Mouse (Mus musculus) urinary bladder, postnatal 36 days (tissue): ENCODE measurements at regions not wholly inside any gene's neighbourhood (a gene's known extent, or its start where the extent isn't known, plus 50 kb on each side); places are given as distances from the start of the nearest gene placed in this dataset.
A peak's percentile ranks its signal among the peaks of the same experiment; 100 is the strongest.
"Not testable (repeated sequence)": the region's sequence is repeated elsewhere in the genome, so short reads cannot be mapped to it uniquely, and the experiment has no call there.

ENCODE experiments used
- DNase-seq, 2 experiments: peaks; one replicate each; pipeline ENCODE4 v3.0.0; 2022; ENCODE audit warnings: low spot score in 2 of 2, mixed read lengths in 1 of 2

- no peak for DNase-seq
These were observed 52.4 kb upstream of the Plxna2 start for GRCm38 (mm10) chr1:194565574-194565973.

GRCm38 (mm10) chr1:194563946-194564345, 54.1 kb upstream of the Plxna2 start:
- DNase-seq: no peak

DNA sequence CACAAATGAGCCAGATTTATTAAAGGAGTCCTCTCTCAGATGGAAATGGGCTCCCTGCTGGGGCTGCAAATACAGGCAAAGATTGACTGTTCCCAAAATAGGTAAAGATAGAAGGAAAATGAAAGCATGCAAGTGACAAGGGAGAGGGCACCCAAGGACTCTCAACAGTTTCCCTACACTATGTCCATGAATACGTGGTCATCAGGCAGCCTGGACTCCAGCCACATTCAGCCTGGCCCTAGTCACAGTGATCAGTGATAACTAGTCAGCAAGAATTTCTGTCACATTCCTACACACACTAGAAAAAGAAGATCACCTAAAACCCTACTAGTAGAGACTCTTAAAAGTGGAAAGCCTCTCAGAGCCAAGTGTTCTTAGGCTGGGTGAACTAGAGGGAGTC, 56.9 kb upstream of the Plxna2 start:
- DNase-seq: no peak

- DNase-seq: no peak
These were observed 69.4 kb upstream of the Plxna2 start for GRCm38 (mm10) chr1:194548661-194549060.

GRCm38 (mm10) chr1:194548243-194548642, 69.8 kb upstream of the Plxna2 start:
- DNase-seq: no peak

DNA sequence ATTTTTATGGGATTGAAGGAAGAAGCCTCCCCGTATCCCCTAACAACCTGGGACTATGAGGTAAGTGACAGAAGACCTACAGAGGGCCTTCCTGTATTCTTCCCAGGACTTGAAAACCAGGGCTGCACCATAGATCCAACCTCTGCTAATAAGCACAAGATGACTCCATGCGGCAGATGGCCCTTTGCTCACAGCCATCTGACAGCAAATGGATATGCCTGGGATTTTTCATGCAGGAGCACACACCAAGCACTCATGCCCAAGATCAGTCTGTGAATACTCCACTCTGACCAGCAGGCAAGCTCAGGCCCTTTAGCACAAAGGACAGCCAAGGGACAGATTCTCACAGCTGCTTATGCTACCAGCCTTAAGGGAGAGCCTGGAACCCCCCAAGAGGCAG, 77.1 kb upstream of the Plxna2 start:
- DNase-seq: no peak

- no peak for DNase-seq
These were observed 90.5 kb upstream of the Plxna2 start for GRCm38 (mm10) chr1:194527342-194528165.

DNA sequence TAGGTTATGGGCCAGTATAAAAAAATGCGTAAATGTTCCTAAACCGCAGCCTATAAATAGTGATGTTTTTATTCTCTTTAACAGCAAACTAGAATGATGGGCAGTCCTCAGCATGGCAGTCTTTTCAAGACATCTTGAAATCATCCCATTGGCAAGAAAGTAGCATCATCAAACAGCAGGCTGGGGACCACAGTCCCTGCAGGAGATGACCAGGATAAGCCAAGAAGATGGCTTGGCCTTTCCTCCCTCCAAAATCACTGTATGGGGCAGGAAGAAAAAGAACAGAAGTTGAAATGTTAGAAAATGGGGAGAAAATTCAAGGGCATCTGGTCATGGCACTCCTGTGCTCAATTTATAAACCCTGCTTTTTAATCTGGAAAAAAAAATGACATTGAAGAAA, 93.0 kb upstream of the Plxna2 start:
- DNase-seq: no peak

GRCm38 (mm10) chr1:194521216-194521615, 96.8 kb upstream of the Plxna2 start:
- DNase-seq: no peak

GRCm38 (mm10) chr1:194519509-194520220, 98.4 kb upstream of the Plxna2 start:
- no peak for DNase-seq

DNA sequence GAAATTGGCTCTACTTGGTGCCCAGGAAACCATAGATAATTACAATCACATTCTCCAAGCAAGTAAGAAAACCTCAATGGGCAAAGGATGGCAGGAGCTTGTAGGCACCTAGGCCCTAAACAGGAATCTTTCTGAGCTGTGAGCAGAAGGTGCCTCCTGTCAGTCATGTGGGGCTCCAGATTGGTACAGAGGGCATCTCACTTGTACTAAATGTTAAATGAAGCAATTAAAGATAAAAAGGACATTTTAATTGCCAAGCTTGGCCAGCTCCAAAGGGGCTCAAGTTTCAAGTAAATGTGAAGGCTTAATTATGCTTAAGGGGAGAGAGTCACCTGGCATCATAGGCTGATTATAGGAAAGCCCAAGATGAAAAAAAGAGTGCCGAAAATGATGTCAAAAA, 101.9 kb upstream of the Plxna2 start:
- DNase-seq: no peak

DNA sequence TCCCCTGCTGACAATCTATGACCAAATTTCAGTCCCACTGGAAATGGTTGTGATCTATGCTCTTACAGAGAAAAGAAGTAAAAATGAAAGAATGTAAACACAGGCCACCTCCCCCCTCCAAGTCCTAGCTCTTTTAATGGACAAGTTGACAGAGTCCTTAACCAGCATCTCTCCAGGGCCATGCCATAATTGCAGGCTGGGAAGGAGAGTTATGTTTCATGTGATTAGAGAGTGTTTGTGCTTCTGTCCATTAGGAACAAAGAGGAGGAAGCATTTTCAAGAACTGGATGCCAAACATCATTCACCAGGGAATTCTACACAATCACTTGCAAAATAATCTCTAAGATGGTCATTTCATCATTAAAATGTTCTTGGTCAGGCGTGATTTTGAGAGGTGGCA, 109.7 kb upstream of the Plxna2 start:
- DNase-seq: no peak

DNA sequence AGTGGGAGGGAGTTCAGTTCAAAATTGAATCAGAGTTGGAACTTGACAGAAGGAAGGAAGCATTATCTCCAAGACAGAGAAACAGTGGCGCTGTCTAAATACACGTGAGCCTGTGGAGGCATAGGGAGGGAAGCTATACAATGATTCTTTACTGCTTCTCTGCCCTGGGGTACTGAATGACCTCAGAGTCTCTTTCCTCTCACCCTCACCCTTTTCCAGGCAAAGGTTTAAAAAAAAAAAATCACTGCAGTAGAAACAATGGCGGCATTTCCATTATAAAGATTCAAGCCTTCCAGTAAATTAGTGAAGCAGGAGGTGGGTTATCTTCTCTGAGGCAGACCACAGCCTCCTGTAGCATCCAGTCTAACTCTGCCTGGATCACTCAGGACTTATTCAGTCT, 112.2 kb upstream of the Plxna2 start:
- DNase-seq: no peak

- DNase-seq: no peak
These were observed 113.8 kb upstream of the Plxna2 start for GRCm38 (mm10) chr1:194504207-194504606.

GRCm38 (mm10) chr1:194503517-194503916, 114.5 kb upstream of the Plxna2 start:
- DNase-seq: no peak

- DNase-seq: no peak
These were observed 121.6 kb upstream of the Plxna2 start for GRCm38 (mm10) chr1:194496424-194496823.

DNA sequence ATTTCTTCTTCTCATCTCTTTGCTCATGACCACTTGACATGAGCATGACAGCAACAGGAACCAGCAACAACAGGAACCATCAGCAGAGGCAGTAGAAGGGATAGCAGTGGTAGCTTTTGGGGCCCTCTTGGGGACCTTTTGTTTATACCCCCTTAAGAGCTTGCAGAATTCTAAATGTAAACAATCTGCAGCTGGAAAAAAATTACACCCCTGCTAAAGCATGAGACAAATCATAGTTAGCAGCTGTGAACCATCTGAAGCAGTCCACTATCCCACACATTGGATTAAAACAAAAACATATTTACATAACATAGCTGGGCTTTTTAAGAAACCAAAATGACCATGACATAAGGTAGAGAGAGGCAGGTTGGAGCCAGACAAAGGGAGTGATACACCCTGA, 126.9 kb upstream of the Plxna2 start:
- DNase-seq: no peak

DNA sequence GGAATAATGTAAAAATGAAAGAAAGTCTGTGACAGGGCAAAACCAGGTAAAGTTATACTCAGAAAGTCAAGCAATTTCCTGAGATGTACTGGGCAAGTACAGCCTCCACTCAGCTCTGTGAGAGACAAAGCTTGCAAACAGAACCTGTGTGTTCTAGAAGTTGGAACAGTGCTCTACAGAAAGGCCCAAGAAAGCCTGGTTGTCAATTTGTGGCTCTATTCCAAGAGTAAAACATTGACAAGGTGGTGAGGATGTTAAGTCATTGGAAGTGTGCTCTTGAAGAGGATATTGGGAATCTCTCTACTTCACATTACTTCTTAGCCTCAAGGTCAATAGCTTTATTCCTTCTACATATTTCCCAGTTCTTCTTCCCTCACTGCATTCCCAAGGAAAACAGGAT, 129.9 kb upstream of the Plxna2 start:
- DNase-seq: no peak

DNA sequence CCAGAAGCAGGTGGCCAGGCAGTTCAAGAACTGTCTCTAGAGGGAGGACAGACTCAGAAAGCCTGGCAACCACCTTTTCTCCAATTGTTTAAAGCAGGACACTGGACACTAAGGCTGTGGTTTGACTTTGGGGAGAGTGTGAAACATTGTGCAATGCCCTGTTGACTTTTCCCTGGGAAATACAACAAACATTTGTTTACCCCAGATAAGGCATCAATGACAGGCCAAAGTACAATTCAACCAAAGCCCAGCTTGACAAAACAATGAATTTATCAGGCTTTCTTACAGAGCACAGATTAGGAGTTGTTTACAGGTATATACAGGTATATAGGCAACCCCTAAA, 135.3 kb upstream of the Plxna2 start:
- DNase-seq: no peak

- no peak for DNase-seq
These were observed 135.9 kb upstream of the Plxna2 start for GRCm38 (mm10) chr1:194482001-194482716.

- not testable (repeated sequence) for DNase-seq
These were observed 146.7 kb upstream of the Plxna2 start for GRCm38 (mm10) chr1:194471281-194471680.

GRCm38 (mm10) chr1:194452480-194452879, 165.5 kb upstream of the Plxna2 start:
- DNase-seq: no peak

DNA sequence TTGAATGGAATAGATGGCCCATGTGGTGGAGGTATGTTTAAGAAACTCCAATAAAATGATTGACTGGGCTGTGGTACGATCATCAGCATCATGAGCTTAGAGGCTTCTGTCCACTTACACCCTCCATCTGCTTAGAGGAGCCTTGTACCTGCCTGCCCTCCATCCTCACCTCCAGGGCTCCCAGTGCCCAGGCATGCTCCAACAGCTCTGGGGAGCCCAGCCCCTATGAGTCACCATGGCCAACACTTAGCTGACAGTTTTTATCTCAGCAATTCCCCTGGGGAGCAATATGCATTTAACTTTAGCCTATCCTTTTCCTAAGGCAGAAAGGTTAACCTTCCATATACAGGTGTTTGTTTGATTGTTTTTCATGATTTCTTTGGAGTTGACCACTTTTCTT, 174.3 kb upstream of the Plxna2 start:
- DNase-seq: peak; percentile 3 to 31
